Mouse (Mus musculus): ENCODE measurements around the gene Wfdc18.

DNA sequence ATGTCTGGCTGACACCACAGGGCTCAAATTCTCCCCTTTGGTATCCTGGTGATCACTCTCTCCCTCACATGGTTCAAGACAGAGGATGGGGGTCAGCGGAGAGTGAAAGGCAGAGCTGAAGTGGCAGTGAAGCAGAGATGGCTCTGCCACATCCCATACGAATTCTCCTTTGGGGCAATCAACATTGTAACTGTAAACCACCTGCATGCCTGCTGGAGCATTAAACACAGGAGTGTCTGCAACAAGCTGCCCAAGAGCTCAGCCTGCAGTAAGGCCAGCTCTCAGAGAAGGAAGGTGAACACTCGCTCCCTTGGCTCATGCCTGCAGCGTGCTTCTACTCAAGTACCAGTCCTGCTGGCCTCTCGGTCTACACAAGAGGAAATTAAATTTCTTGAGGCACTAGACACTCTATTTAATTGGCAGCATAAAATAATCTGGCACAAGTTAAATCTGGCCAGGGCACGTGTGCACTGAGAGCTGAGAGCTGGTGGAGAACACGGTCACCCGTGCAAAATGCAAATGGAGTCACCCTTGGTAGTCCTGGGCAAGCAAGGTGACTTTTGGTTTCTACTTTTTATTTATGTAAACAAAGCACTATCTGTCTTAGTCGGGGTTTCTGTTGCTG, 34.0 kb downstream of the Wfdc18 start:
- no peak for TF ChIP-seq USF1 (IDR thresholded peaks at IDR 0.05; ENCODE audit: low read depth, low read length)
- no peak for TF ChIP-seq MYB (IDR thresholded peaks at IDR 0.05; ENCODE audit: low read depth, low read length)
- TF ChIP-seq CTCF (IDR thresholded peaks at IDR 0.05 in 2 of 3, conservative IDR thresholded peaks at IDR 0.05 in 1 of 3; ENCODE audit: control insufficient read depth in 1 of 3, insufficient read depth in 1 of 3, low read depth in 2 of 3, low read length in 3 of 3, poor library complexity in 1 of 3, severe bottlenecking in 1 of 3): no peak
- no peak for TF ChIP-seq RAD21 (IDR thresholded peaks at IDR 0.05; ENCODE audit: low read depth, low read length)

Measured in MEL (cell line).